Mouse (Mus musculus): ENCODE results near the gene Olfr1361. TPM values are rescaled to one million over a fixed set of nuclear protein-coding genes. Genes with fewer than 3 reads are reported as not detected.

Olfr1361 gene
- not detected in 2 replicates for polyA plus RNA-seq (2012; rRNA removed)

DNA sequence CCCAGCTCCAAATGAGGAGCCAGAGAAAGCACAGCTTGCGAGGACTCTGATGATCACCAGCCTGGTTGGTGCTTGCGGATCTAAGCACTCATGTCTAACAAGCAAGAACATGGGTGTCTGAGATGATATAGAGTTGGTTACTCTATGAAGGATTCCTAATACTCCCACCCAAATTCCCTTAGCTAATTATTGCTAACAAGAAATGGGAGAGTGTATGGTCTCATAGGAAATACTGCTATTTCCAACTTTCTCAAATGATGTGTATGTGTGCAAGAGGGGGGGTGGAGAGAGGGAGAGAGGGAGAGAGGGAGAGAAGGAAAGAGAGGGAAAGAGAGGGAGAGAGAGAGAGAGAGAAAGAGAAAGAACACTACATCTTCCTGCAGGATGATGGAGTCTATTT, at the start of gene Olfr1361:
TSS of gene Olfr1361 (minus strand) at position 101 of the 400 bp plus-strand sequence.
- DNase-seq (ENCODE audit: low read depth) = no peak

DNA sequence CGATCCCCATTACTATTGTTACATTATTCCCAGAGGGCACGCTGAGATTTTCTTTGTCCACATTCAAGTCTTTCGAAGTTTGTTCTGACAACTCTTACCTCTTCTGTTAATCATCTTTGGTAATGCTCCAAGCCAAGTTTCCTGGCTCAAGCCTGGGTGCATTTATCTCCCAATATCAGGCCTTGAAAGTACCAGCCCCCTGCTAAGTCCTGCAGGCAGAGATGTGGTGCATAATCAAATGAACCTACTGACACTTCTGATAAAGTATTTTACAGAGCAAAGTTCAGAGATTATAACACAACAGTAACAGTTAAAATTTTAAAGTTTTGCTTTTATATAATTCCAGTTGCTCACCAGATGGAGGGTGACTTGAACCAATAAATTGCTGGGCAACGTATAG, 48.5 kb upstream of the Olfr1361 start:
- no peak for DNase-seq (ENCODE audit: low read depth)

DNA sequence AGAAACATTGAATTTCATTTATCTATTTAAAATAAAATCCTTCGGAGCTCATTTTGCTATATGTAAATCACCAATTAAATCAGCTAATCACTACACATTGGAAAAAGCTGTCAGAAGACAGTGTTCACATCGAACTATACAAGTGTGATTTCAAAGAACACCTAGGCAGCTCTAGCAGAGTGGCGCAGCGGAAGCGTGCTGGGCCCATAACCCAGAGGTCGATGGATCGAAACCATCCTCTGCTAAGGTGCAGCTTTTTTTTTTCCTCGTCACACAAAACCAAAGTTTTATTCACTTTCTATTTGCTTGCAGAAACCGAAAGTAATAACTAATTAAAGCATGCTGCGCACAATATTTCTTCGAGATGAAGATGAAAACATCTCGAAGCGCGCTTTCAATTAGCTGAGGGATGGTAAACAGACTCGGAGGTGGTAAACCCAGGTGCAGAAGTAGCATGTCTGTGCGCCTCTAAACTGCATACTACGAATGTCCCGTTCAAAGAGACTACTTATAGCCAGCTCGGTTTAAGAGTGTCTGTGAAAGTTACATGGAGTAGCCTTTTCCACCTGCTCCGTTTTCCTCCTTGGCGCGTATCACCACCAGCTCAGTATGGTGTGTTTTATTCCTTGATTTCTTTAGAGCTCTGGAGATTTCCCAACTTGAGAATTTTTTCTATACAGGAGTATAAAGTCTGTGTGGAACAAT, 47.8 kb upstream of the Olfr1361 start:
- no peak for DNase-seq (ENCODE audit: low read depth)

DNA sequence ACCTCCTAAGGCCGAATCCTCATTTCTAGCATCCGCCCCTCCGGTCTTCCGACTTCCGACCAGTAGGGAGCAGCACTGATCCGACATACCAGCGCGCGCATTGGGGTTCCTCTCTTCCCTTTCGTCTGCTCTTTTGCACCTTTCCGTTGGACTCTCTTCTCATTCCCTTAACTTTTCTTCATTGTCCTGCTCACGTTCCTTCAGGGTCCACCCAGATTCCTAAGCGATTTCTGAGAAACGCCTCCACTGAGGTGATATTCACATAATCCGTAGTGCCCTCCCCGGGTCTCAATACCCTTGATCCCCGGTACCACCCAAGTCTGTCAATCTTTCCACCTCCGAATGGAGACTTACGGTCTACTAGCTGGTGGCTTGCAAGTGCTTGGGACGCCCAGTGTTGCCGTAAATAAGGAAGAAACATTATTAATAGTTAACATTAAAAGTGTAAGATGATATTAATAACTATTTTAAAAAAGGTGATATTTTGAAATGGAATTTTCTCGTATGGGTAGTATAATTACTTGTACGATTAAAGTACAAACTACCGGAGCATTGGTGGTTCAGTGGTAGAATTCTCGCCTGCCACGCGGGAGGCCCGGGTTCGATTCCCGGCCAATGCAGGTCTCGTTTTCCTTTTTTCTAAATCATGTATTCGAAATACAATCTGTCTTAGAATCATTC, 47.0 kb upstream of the Olfr1361 start:
- DNase-seq (ENCODE audit: low read depth) = no peak

DNA sequence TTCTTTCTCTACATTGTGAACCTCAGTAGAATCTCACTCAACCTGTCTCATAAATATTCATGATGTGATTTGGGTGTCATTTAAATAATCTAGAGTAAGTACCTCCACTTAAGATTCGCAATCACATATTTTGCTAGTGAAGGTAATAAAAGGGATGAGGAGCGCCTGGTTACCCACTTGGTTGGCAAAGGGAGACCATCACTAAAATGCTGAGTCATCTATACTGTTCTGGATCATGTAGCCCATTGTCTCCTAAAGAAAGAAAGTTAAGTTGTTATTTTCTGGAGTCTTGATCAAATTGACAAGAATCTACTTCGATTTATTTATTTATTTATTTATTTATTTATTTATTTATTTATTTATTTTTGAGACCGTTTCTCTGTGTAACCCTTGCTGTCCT, 43.5 kb upstream of the Olfr1361 start:
- DNase-seq (ENCODE audit: low read depth) = no peak

DNA sequence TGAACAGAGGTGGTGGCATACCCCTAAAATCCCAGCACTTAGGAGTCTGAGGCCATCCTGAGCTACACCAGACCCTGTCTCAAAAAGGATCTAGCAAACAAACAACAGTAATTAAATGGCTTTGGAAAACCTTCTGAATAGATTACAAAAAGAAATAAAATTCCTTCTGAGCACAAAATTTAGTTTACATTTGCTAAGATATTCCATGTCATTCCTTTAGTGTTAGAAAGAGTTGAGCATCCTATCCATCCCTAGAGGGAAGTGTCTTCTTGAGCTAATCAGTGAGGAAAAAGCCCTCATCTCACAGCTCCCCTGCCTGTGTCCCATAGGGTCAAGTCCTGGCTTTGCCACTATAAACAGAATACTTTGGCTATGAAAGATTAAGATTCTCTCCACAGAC, 34.6 kb upstream of the Olfr1361 start, which contains the start of gene Olfr1359:
TSS of gene Olfr1359 (plus strand) at position 301 of the 400 bp plus-strand sequence.
- DNase-seq (ENCODE audit: low read depth) = no peak

DNA sequence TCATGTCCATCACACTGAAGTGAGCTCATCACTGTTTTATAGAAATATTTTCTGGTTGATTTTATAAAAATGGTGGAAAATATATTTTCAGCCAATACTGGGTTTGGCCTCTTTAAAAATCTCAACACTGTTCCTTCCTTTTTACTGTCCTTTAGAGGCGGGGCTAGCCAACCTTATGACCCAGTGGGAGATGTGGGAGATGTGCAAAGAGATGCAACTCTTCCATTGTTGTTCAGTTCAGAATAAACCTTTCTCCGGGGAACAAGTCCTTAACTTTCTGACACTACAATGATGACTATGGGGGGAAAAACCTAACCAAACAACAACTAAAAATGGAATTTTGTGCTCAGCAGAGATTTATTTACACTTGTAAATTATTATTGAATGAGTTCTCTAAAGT, 14.1 kb upstream of the Olfr1361 start, which contains the start of gene Olfr1360:
TSS of gene Olfr1360 (minus strand) at position 101 of the 400 bp plus-strand sequence.
- no peak for DNase-seq (ENCODE audit: low read depth)

DNA sequence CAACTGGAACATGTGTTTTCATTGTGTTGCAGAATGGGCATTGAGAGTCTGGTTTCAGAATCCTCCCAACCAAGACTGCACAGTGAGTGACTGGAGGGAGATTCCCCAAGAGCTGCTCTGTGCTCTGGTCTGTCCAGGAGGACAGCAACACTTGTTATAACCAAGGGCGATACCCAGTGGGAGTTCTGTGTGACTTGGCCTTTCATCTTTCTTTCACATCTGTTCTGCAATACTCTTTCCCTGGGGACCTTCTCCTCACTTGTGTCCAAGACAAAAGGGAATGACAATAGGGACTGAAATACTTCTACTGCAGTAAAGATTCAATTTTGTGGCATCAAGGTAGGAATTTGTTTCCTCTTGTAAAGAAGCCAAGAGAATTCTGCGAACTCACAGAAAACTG, 20.8 kb downstream of the Olfr1361 start, which contains the start of gene Olfr11:
TSS of gene Olfr11 (minus strand) at position 101 of the 400 bp plus-strand sequence.
- no peak for DNase-seq (ENCODE audit: low read depth)

DNA sequence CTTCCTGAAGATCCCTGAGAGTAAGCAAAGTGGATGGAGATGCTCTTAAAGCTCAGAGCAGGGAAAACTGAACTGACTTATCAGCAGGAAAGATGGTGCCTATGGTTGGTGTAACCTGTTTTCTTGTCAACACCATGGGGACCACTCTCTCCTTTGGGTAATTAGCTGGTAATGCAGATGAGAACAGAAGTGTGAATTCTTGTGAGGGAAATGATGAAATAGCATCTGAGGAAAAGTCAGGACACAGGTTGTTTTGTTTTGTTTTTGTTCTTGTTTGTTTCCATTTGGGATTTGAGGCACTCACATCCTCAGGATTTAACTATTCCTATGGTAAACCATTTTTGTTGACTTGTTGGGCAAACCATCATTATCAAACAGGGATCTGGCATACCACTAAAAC, 49.3 kb downstream of the Olfr1361 start, which contains the start of gene Olfr1362:
TSS of gene Olfr1362 (minus strand) at position 101 of the 400 bp plus-strand sequence.
- no peak for DNase-seq (ENCODE audit: low read depth)

Other genes with a start within 250 kb of the Olfr1361 start
- 0.81 and 1.2 TPM in 2 replicates for gene Pgbd1, start 222.3 kb downstream of the Olfr1361 start, polyA plus RNA-seq (2012; rRNA removed)
- 22.6 and 23.8 TPM in 2 replicates for gene Zscan26, start 209.7 kb downstream of the Olfr1361 start, polyA plus RNA-seq (2012; rRNA removed)
- 0.74 and 0.86 TPM in 2 replicates for gene Nkapl, start 194.9 kb downstream of the Olfr1361 start, polyA plus RNA-seq (2012; rRNA removed)
- gene Zkscan4, start 184.5 kb downstream of the Olfr1361 start, polyA plus RNA-seq (2012; rRNA removed) = 1.7 and 2.0 TPM in 2 replicates
- 0.76 TPM in 1 of 2 replicates, not detected in the other for gene Gm10065, start 183.9 kb downstream of the Olfr1361 start, polyA plus RNA-seq (2012; rRNA removed)
- 0.27 and 0.50 TPM in 2 replicates for gene AK157302, start 168.2 kb downstream of the Olfr1361 start, polyA plus RNA-seq (2012; rRNA removed)
- 12.7 and 15.5 TPM in 2 replicates for gene Gm11273, start 162.0 kb downstream of the Olfr1361 start, polyA plus RNA-seq (2012; rRNA removed)
- 6.2 and 6.3 TPM in 2 replicates for gene Zkscan8, start 132.3 kb downstream of the Olfr1361 start, polyA plus RNA-seq (2012; rRNA removed)
- gene Olfr1366, start 120.6 kb downstream of the Olfr1361 start, polyA plus RNA-seq (2012; rRNA removed) = not detected in 2 replicates
- not detected in 2 replicates for gene Olfr1535, start 103.5 kb downstream of the Olfr1361 start, polyA plus RNA-seq (2012; rRNA removed)
- not detected in 2 replicates for gene Olfr1364, start 81.6 kb downstream of the Olfr1361 start, polyA plus RNA-seq (2012; rRNA removed)
- not detected in 2 replicates for gene Olfr1362, start 49.4 kb downstream of the Olfr1361 start, polyA plus RNA-seq (2012; rRNA removed)
- not detected in 2 replicates for gene Olfr11, start 20.9 kb downstream of the Olfr1361 start, polyA plus RNA-seq (2012; rRNA removed)
- gene Olfr1360, start 14.0 kb upstream of the Olfr1361 start, polyA plus RNA-seq (2012; rRNA removed) = not detected in 2 replicates
- gene Olfr1359, start 34.7 kb upstream of the Olfr1361 start, polyA plus RNA-seq (2012; rRNA removed) = not detected in 2 replicates
- gene Hist1h2bl, start 52.8 kb upstream of the Olfr1361 start, polyA plus RNA-seq (2012; rRNA removed) = 1.8 TPM in 1 of 2 replicates, not detected in the other
- 3.0 and 4.3 TPM in 2 replicates for gene Hist1h2ai, start 53.0 kb upstream of the Olfr1361 start, polyA plus RNA-seq (2012; rRNA removed)
- gene Hist1h3h, start 54.3 kb upstream of the Olfr1361 start, polyA plus RNA-seq (2012; rRNA removed) = 4.0 and 12.7 TPM in 2 replicates
- 0.65 TPM in 1 of 2 replicates, not detected in the other for gene Hist1h2bm, start 58.7 kb upstream of the Olfr1361 start, polyA plus RNA-seq (2012; rRNA removed)
- 0.97 and 1.7 TPM in 2 replicates for gene Hist1h4j, start 71.7 kb upstream of the Olfr1361 start, polyA plus RNA-seq (2012; rRNA removed)
- gene Hist1h4k, start 87.1 kb upstream of the Olfr1361 start, polyA plus RNA-seq (2012; rRNA removed) = 3.7 and 10.4 TPM in 2 replicates
- 1.1 and 1.3 TPM in 2 replicates for gene Hist1h2ak, start 90.4 kb upstream of the Olfr1361 start, polyA plus RNA-seq (2012; rRNA removed)
- gene Hist1h2bn, start 90.7 kb upstream of the Olfr1361 start, polyA plus RNA-seq (2012; rRNA removed) = 0.98 and 1.1 TPM in 2 replicates
- 0.43 TPM in 2 replicates for gene Hist1h1b, start 117.2 kb upstream of the Olfr1361 start, polyA plus RNA-seq (2012; rRNA removed)
- gene Hist1h3i, start 120.0 kb upstream of the Olfr1361 start, polyA plus RNA-seq (2012; rRNA removed) = 5.2 and 5.7 TPM in 2 replicates
- gene Hist1h2an, start 123.8 kb upstream of the Olfr1361 start, polyA plus RNA-seq (2012; rRNA removed) = 1.4 and 2.6 TPM in 2 replicates
- 1.3 and 4.4 TPM in 2 replicates for gene Hist1h2bp, start 124.1 kb upstream of the Olfr1361 start, polyA plus RNA-seq (2012; rRNA removed)
- gene Hist1h2bq, start 146.8 kb upstream of the Olfr1361 start, polyA plus RNA-seq (2012; rRNA removed) = 6.5 and 38.5 TPM in 2 replicates
- not detected in 2 replicates for gene Hist1h2ao, start 147.1 kb upstream of the Olfr1361 start, polyA plus RNA-seq (2012; rRNA removed)
- gene Hist1h4m, start 148.4 kb upstream of the Olfr1361 start, polyA plus RNA-seq (2012; rRNA removed) = not detected in 2 replicates
- gene Hist1h4n, start 168.8 kb upstream of the Olfr1361 start, polyA plus RNA-seq (2012; rRNA removed) = 14.4 and 25.0 TPM in 2 replicates
- gene Hist1h2ap, start 170.1 kb upstream of the Olfr1361 start, polyA plus RNA-seq (2012; rRNA removed) = 16.8 and 17.6 TPM in 2 replicates
- gene Hist1h2br, start 170.4 kb upstream of the Olfr1361 start, polyA plus RNA-seq (2012; rRNA removed) = 4.6 and 35.6 TPM in 2 replicates

Measured in gonadal fat pad, adult 2 months (tissue).